13 mouse cellular contexts compared by ENCODE assay signal in the genomic region with DNA sequence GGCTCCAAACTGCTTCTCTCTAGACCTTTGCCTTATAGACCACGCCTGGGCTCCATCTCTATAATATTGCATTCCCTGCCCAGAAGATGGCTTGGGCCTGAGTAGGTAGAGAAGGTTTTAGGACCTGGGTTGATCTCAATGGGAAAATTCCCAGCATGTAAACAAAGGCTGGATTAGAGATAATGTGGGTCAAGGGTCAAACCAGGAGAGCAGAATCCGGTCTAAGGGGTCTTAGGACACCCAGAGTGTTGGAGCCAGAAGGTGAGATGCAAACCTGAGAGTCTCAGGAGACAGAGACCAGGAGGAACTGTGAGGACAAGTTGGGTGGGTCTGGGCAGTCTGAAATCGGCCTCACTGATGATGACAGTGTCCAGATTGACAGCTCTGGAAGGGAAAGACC. TPM values are rescaled to one million over a fixed set of nuclear protein-coding genes. Genes with fewer than 3 reads are reported as not detected.
DNase-seq lines count a peak whose midpoint lies in the region; ATAC-seq and TF ChIP-seq lines count a peak whose summit lies in the region.
"Had no signal": no experiment of that assay in that cellular context is flagged by ENCODE, and none has a peak within 500 bp of the region (broad histone marks: within the 10 kb centered on the region; RNA-seq: fewer than 3 reads in every experiment).

No protein-coding gene starts in this region.

- H3K4me3 ChIP-seq in heart, embryonic 15.5 days, result no peak overlapping the region
- H3K4me3 ChIP-seq in lung, embryonic 14.5 days (ENCODE audit: low read depth, low read length), result no peak overlapping the region
- H3K4me3 ChIP-seq in embryonic facial prominence, embryonic 14.5 days (ENCODE audit: low read depth, low read length), result no peak overlapping the region
- H3K4me3 ChIP-seq in liver, postnatal 0 days (ENCODE audit: low read depth, low read length), result no peak overlapping the region
- H3K4me3 ChIP-seq: midbrain, embryonic 13.5 days; neural tube, embryonic 13.5 days had no signal

- no peak for TF ChIP-seq CTCF in lung, embryonic 14.5 days (IDR thresholded peaks at IDR 0.05; ENCODE audit: low read depth)
- no peak for TF ChIP-seq CTCF in liver, postnatal 0 days (IDR thresholded peaks at IDR 0.05; ENCODE audit: low read depth)

- WGBS in heart, embryonic 15.5 days, result 38% methylated on average over 3 of the region's 3 CpGs
- 34% methylated on average over 3 of the region's 3 CpGs for WGBS in lung, embryonic 14.5 days
- 50% methylated on average over 3 of the region's 3 CpGs for WGBS in embryonic facial prominence, embryonic 14.5 days
- WGBS in liver, postnatal 0 days (ENCODE audit: insufficient replicate concordance), result 41% methylated on average over 3 of the region's 3 CpGs

- no peaks in the 10 kb centered on the region for H3K9me3 ChIP-seq in heart, embryonic 15.5 days (replicated peaks)
- H3K9me3 ChIP-seq in lung, embryonic 14.5 days (ENCODE audit: low read depth, low read length), result no peaks in the 10 kb centered on the region
- no peaks in the 10 kb centered on the region for H3K9me3 ChIP-seq in embryonic facial prominence, embryonic 14.5 days (ENCODE audit: control insufficient read depth, low read length)
- H3K9me3 ChIP-seq in liver, postnatal 0 days (ENCODE audit: low read length), result no peaks in the 10 kb centered on the region
- H3K9me3 ChIP-seq: midbrain, embryonic 13.5 days; neural tube, embryonic 13.5 days had no signal

- no peak overlapping the region for H3K9ac ChIP-seq in heart, embryonic 15.5 days
- H3K9ac ChIP-seq in lung, embryonic 14.5 days, result no peak overlapping the region
- no peak overlapping the region for H3K9ac ChIP-seq in embryonic facial prominence, embryonic 14.5 days (ENCODE audit: low read depth, low read length)
- H3K9ac ChIP-seq in liver, postnatal 0 days (replicated peaks), result no peak overlapping the region
- H3K9ac ChIP-seq: midbrain, embryonic 13.5 days; neural tube, embryonic 13.5 days had no signal

- H3K36me3 ChIP-seq in heart, embryonic 15.5 days, result no peaks in the 10 kb centered on the region
- H3K36me3 ChIP-seq in lung, embryonic 14.5 days (ENCODE audit: insufficient read depth), result no peaks in the 10 kb centered on the region
- H3K36me3 ChIP-seq in embryonic facial prominence, embryonic 14.5 days (ENCODE audit: control insufficient read depth, insufficient read depth, low read length), result no peaks in the 10 kb centered on the region
- no peaks in the 10 kb centered on the region for H3K36me3 ChIP-seq in liver, postnatal 0 days (replicated peaks; ENCODE audit: insufficient read depth, low read length)
- H3K36me3 ChIP-seq: midbrain, embryonic 13.5 days; neural tube, embryonic 13.5 days had no signal

- peak overlapping the region; percentile 43 for H3K27ac ChIP-seq in heart, embryonic 15.5 days
- H3K27ac ChIP-seq in lung, embryonic 14.5 days (ENCODE audit: low read depth), result peak overlapping the region; percentile 80
- 0 out of 2 replicates have a peak overlapping the region, but pooled peaks have one; percentile 8 for H3K27ac ChIP-seq in embryonic facial prominence, embryonic 14.5 days (replicated peaks; ENCODE audit: low read depth, low read length)
- H3K27ac ChIP-seq in liver, postnatal 0 days (ENCODE audit: low read depth), result peak overlapping the region; percentile 0; the same call in 1 of the 2 replicates
- H3K27ac ChIP-seq: midbrain, embryonic 13.5 days; neural tube, embryonic 13.5 days had no signal

- no peak overlapping the region for H3K4me2 ChIP-seq in heart, embryonic 15.5 days
- H3K4me2 ChIP-seq in lung, embryonic 14.5 days, result no peak overlapping the region; the same call in 1 of the 2 replicates
- H3K4me2 ChIP-seq in embryonic facial prominence, embryonic 14.5 days (ENCODE audit: low read depth, low read length), result no peak overlapping the region
- no peak overlapping the region for H3K4me2 ChIP-seq in liver, postnatal 0 days (ENCODE audit: low read depth, low read length)
- H3K4me2 ChIP-seq: midbrain, embryonic 13.5 days; neural tube, embryonic 13.5 days had no signal

- peaks cover 48% of the 10 kb centered on the region for H3K4me1 ChIP-seq in heart, embryonic 15.5 days (replicated peaks)
- H3K4me1 ChIP-seq in lung, embryonic 14.5 days (ENCODE audit: insufficient read depth), result peaks cover 41% of the 10 kb centered on the region
- H3K4me1 ChIP-seq in embryonic facial prominence, embryonic 14.5 days (ENCODE audit: control insufficient read depth, insufficient read depth, low read length), result peaks cover 11% of the 10 kb centered on the region; the same call in 1 of the 2 replicates
- peaks cover 47% of the 10 kb centered on the region for H3K4me1 ChIP-seq in liver, postnatal 0 days (ENCODE audit: insufficient read depth)

- DNase-seq in heart, adult 8-10 months (ENCODE audit: low spot score), result no peak
- no peak for DNase-seq in lung, embryonic 14.5 days
- DNase-seq in lung, postnatal 25 days (ENCODE audit: low spot score), result no peak
- no peak for DNase-seq in embryonic facial prominence, embryonic 14.5 days (ENCODE audit: low spot score)
- DNase-seq in liver, postnatal 0 days, result no peak
- DNase-seq in right cerebral cortex, adult 2 months (ENCODE audit: low spot score in 2 of 2), result no peak
- no peak for DNase-seq in MN1 (ENCODE audit: low spot score)
- DNase-seq: cerebellum, postnatal 14 days; kidney, adult 11 months; right cerebral cortex, postnatal 14 days had no signal

- H3K27me3 ChIP-seq in heart, embryonic 15.5 days, result no peaks in the 10 kb centered on the region
- H3K27me3 ChIP-seq in lung, embryonic 14.5 days (ENCODE audit: insufficient read depth, low read length), result no peaks in the 10 kb centered on the region
- no peaks in the 10 kb centered on the region for H3K27me3 ChIP-seq in embryonic facial prominence, embryonic 14.5 days (replicated peaks; ENCODE audit: control insufficient read depth, insufficient read depth, low read length)
- no peaks in the 10 kb centered on the region for H3K27me3 ChIP-seq in liver, postnatal 0 days (ENCODE audit: insufficient read depth, low read length)
- H3K27me3 ChIP-seq: midbrain, embryonic 13.5 days; neural tube, embryonic 13.5 days had no signal

- no peak for ATAC-seq in heart, embryonic 15.5 days (replicated peaks; ENCODE audit: insufficient number of reproducible peaks, insufficient read depth, low FRiP score, low read depth)
- ATAC-seq in lung, embryonic 14.5 days (ENCODE audit: insufficient read depth), result no peak; the same call in 1 of the 2 replicates
- no peak for ATAC-seq in embryonic facial prominence, embryonic 14.5 days (ENCODE audit: low read depth)
- no peak for ATAC-seq in liver, postnatal 0 days
- ATAC-seq: midbrain, embryonic 13.5 days had no signal

- no peak for TF ChIP-seq EP300 in liver, postnatal 0 days (IDR thresholded peaks at IDR 0.05; ENCODE audit: low read depth)

RNA-seq across cellular contexts. Expression of a gene that starts 18.0 kb away (rescaled TPM):
- polyA plus RNA-seq in heart, embryonic 15.5 days (2015; fragmentation: Nextera tagmentation; extraction: Ambion mirVana), result 21.0 and 22.4 TPM in 2 replicates
- 10 to 100 TPM; 71.9 to 88.8 (median 84.0) TPM for total RNA-seq in heart, adult 8-10 months (2022)
- polyA plus RNA-seq in lung, embryonic 14.5 days (2014; fragmentation: Nextera tagmentation; extraction: Ambion mirVana), result 22.6 and 23.2 TPM in 2 replicates
- 19.6 and 23.5 TPM in 2 replicates for polyA plus RNA-seq in embryonic facial prominence, embryonic 14.5 days (2014; fragmentation: Nextera tagmentation; extraction: Ambion mirVana)
- 5.3 TPM in 2 replicates for polyA plus RNA-seq in liver, postnatal 0 days (2015; fragmentation: Nextera tagmentation; extraction: Ambion mirVana)

Comparison
In these comparisons a context has a peak if more than half of its experiments do, and no peak if none do; other contexts are left out.
1. H3K27ac ChIP-seq: peak in every context shown above with its lines; median percentile 80 in lung, embryonic 14.5 days; 43 in heart, embryonic 15.5 days; 8 in embryonic facial prominence, embryonic 14.5 days; 0 in liver, postnatal 0 days.